Mouse (Mus musculus) brain, embryonic 14.5 days (tissue): Measurements from ENCODE around the gene Sorbs1.

Source experiments
- CTCF ChIP-seq: fragments of 200-500 bp; IDR thresholded peaks from 2 replicates; pipeline ENCODE4 v1.5.1; 2012; ENCODE audit warnings: inconsistent platforms, mild to moderate bottlenecking, moderate library complexity, borderline replicate concordance; ENCODE audit not compliant: insufficient read depth, insufficient read length; ENCODE audit errors: extremely low read depth
- POLR2A ChIP-seq: fragments of 200-500 bp; IDR thresholded peaks from 2 replicates; pipeline ENCODE4 v1.6.1; 2012; ENCODE audit warnings: mild to moderate bottlenecking, inconsistent platforms, borderline replicate concordance; ENCODE audit not compliant: poor library complexity, insufficient read depth, insufficient read length, severe bottlenecking; ENCODE audit errors: extremely low read depth

DNA sequence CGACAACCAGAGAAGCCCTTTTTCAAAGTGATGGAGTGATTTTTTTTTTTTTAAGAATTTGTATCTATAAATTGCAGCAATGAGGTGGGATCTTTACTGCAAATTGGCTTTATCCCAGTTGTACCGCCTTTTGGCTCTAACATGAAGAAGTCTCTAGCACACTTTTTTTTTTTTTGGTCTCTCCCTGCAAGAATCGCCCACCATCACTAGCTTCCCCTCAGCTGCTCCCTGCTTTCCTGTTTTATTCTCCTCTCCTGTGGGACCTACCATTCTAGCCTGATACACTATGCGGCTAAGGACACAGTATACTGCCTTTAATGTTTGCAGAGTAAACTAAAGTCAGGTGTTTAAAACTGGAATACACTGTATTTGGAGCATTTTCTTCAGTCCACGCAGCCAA lies 43.8 kb downstream of the Sorbs1 start:
- TF ChIP-seq POLR2A (no peak), CTCF (no peak)
